Mouse (Mus musculus) left cerebral cortex, adult 8-10 months (tissue): ENCODE measurements around the gene Paxbp1. TPM values are rescaled to one million over a fixed set of nuclear protein-coding genes. Genes with fewer than 3 reads are reported as not detected.
A peak's percentile ranks its signal among the peaks of the same experiment; 100 is the strongest.
"Not testable (repeated sequence)": the region's sequence is repeated elsewhere in the genome, so short reads cannot be mapped to it uniquely, and the experiment has no call there.

Experiments
- DNase-seq, 2 experiments: peaks; one replicate each; pipeline ENCODE4 v3.0.0; 2022; ENCODE audit warnings: low spot score in 2 of 2
- total RNA-seq, 4 experiments: library from RNA; stranded (reverse); gene quantifications; 2 replicates each; pipeline ENCODE4 v1.2.4; 2022

The Paxbp1 gene
- 10 to 100 TPM; 49.9 to 59.7 (median 53.9) TPM for total RNA-seq

GRCm38 (mm10) chr16:91044270-91045182, at the start of gene Paxbp1:
Gene Paxbp1 (minus strand): TSS chr16:91044543.
- DNase-seq = peak; percentile 97

- no peak for DNase-seq
Measured at GRCm38 (mm10) chr16:91086642-91087306, 42.4 kb upstream of the Paxbp1 start.

GRCm38 (mm10) chr16:91085239-91085825, 41.0 kb upstream of the Paxbp1 start:
- DNase-seq = no peak

GRCm38 (mm10) chr16:91084307-91085238, 40.2 kb upstream of the Paxbp1 start:
- DNase-seq = no peak

- no peak for DNase-seq
Measured at GRCm38 (mm10) chr16:91083002-91083646, 38.8 kb upstream of the Paxbp1 start.

GRCm38 (mm10) chr16:91081508-91081907, 37.2 kb upstream of the Paxbp1 start:
- DNase-seq = peak; percentile 32 to 39

- DNase-seq = no peak
Measured at GRCm38 (mm10) chr16:91076180-91076579, 31.8 kb upstream of the Paxbp1 start.

- not testable (repeated sequence) for DNase-seq
Measured at GRCm38 (mm10) chr16:91075423-91075822, 31.1 kb upstream of the Paxbp1 start.

GRCm38 (mm10) chr16:91073163-91073892, 29.0 kb upstream of the Paxbp1 start:
- peak; percentile 54 to 81 for DNase-seq

- no peak for DNase-seq
Measured at GRCm38 (mm10) chr16:91072256-91072655, 27.9 kb upstream of the Paxbp1 start.

- DNase-seq = no peak
Measured at GRCm38 (mm10) chr16:91068969-91069368, 24.6 kb upstream of the Paxbp1 start.

GRCm38 (mm10) chr16:91067122-91067521, 22.8 kb upstream of the Paxbp1 start:
- no peak for DNase-seq

- no peak for DNase-seq
Measured at GRCm38 (mm10) chr16:91064583-91065365, 20.4 kb upstream of the Paxbp1 start.

GRCm38 (mm10) chr16:91063786-91064185, 19.4 kb upstream of the Paxbp1 start:
- DNase-seq = no peak

GRCm38 (mm10) chr16:91061531-91062318, 17.4 kb upstream of the Paxbp1 start:
- no peak for DNase-seq

GRCm38 (mm10) chr16:91057741-91058140, 13.4 kb upstream of the Paxbp1 start:
- DNase-seq = no peak

- no peak for DNase-seq
Measured at GRCm38 (mm10) chr16:91057261-91057660, 12.9 kb upstream of the Paxbp1 start.
